Mouse (Mus musculus) layer of hippocampus, adult 9-10 months (tissue): ENCODE results near the gene Plet1.

Experiments
- DNase-seq: peaks from one replicate; pipeline ENCODE4 v3.0.0; 2022; ENCODE audit warnings: low spot score

Gene Plet1

DNA sequence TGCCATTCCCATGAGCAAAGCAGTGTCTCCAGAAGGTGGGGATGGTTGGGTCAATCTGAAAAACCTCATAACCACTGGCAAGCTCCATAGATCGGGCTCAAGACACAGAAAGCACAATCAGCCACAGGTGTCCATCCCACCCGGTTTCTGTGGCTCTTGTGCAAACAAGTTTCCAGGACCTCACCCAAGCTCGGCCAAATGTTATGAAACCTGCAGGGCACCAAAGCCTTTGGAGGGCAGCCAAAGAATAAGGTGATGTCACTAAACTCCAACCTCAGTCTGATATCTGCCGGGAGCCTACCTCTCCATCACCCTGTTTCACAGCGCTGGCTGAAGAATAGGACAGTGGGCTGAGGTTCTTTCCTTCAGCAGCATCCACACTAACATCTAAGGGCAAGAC lies 41.6 kb downstream of the Plet1 start:
- no peak for DNase-seq

DNA sequence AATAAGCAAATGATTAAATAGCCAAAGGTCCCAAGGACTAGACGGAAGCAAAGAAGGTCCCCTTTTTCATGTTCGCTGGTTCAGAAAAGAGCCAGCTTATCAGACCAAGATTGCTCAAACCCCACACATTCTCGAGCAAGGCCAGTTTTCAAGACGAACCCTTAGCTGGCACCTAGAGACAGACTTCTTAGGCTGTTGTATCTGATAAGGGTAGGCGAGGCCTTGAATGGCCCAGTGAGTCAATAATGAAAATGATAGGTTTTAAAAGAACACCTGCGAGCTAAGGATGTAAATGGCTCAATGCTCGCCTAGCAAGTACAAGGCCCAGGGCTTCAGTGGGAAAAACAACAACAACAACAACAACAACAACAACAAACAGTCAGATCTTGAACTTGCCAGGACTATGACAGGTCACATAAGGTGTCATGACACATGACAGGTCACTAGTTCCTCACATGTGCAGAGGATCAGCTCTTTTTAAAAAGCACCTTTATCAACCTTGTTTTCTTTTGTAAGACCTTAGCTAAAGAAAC lies 42.3 kb downstream of the Plet1 start:
- DNase-seq: no peak

DNA sequence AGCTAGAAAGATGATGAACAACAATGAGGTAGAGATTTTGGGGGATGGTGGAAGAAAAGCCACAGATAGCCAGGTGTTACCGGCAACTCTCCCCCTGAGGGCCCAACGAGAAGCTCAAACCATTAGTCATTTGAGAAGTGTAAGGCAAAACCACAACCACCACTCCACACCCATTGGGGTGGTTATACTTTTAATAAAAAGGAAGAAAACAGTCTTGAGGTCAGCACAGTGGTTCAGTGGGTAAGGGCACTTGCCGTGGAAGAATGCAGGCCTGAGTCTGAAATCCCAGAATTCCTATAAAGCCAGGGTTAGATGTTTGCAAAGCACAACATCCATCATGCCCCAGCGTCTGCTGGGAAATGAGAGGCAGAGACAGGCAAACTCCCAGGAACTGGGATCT lies 43.0 kb downstream of the Plet1 start:
- no peak for DNase-seq

DNA sequence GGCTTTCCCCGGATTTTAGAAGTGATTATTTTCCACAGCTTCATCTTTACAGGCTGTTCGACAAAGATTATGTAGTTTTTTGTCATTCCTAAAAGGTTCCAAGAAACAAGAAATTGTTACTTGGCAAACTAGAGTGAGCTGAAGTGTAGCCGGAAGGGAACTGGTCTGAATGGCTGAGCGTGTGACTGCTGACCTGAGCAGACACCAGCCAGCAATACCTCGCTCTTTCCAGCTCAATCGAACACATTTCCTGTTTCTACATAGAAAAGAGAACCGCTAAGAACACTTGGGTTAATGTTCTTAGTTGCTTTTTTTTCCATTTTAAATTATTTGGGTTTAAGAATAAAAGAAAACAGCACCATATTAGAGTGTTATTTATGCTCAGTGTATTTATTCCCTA lies 45.8 kb downstream of the Plet1 start:
- no peak for DNase-seq

DNA sequence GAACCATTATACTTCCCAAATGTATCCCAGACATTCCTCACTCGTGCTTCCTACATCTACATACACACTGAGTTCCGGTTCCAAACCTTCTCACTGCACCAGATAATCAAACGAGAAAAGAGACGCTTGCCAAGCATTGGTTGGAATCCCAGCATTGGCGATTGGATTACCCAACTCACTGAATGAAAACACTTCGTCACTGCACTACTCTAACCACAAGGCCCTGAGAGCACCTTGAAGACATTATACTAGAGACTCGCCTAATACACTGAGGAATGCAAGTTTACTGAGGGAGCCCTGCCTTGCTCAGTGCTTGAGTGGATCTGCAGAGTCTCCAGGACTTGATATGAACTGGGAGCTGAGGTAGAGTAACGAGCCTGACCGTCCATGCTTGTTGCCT lies 48.1 kb downstream of the Plet1 start:
- DNase-seq: no peak

DNA sequence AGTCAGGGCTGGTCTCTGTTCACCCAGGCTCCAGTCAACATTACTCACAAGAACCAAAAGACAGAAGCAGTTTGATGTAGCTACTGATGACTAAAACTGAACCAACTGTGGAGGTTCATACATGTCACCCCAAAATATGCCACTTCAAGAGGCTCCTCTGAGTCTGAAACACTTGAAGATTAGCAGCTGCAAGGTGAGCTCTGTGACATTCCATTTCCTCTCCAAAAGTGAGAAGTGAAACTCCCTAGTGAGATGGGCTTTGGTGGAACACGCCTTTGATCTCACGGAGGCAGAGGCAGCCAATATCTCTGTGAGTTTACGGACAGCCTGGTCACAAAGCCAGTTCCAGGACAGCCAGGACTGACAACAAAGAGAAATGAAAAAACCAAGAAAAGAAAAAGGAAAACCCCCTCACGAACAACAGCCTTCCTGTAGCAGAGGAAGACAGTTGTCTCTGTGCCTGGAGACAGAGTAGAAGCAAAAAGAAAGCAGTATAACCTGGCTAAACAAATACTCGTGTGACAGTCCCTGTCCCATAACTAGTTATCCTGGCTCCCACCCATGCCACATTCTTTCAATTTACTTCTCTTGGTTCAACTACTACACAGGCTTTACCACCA lies 53.6 kb downstream of the Plet1 start:
- no peak for DNase-seq

DNA sequence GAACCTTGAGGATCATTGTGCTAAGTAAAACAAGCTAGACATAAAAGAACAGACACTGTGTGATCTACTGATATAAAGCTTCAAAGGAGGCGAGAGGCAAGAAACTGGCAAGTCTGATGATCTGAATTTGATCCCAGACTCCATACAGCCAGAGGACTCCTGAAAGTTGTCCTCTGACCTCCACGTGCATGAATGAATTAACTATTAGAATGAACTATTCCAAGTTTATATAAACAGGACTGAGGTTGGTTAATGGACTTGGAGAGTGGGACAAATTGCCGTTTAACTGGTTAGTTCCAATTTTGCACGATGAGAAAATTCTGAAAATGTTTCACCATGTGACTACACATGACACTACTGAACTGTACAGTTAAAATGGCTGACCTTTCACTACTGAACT lies 54.6 kb downstream of the Plet1 start:
- DNase-seq: no peak

DNA sequence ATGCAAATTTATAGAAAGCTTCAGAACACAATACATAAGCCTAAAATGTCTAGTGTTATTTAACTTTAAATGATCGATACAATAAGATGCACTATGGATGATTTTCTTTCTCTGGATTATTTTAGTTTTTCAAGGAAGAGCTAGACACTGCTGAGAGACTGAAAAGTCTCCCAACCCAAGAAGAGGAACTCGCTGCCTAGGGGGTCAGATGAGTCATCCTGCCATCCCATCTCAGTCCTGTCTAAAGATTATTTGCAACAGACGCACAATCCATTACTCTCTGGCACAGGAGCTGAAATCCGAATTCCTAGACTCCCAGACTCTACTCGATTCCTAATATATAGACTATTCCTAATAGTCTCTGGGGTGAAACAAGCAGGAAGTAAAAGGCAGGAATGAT lies 57.9 kb downstream of the Plet1 start:
- no peak for DNase-seq

DNA sequence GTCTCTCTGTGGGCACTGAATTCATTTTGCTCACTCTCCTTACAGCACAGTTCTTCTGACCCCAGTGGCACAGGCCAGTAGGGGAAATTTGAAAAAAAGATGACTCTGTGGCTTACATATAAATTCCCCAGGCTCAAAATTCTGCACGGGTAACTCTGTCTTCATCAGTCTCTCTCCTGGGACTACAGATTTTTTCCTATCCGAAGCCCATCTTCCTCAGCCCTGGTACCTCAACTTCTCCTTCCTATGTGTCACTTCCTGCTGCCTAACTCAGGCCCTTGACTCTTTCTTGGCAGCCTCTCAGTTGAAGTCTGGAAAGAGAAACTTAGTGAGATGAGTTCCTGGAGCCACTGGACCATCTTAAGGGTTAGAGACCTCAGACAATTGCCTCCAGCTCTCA lies 59.2 kb downstream of the Plet1 start:
- DNase-seq: no peak

DNA sequence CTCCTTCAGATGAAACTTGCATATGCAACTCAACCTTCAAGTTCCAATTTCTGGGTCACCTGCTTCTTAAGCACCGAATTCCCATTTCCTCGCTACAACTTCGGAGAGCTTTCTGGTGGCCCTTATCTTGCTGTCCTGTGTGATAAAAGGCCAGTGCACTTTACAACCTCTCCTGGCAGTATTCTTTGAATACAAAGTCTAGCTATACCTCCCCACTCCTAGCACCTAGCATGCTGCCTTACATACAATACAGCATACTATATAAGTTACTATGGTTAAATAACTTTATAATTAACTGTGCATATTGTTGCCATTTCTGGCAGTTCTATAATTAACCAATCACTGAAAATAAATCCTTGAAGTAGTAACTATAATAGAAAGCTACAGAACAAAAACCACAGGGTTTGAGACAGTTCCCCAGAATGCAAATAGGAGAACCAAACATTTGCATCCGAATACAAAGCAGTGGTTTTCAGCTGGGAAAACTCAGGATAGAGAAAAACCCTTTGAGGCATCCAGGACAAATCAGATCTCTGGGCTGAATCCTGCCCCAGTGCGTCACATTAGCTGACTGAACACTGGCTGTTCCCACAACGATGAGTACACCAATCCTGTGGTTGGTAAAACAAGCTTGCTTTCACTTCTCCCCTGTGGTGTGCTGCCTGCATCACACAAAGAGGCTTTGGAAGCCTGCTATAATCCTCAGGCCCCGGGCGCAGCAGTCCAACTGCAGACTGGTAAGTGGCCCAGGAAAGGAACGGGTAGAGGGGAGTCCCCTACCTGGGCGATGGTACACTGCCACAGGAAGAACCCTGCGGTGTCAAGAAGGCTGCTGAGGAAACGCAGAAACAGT lies 60.1 kb downstream of the Plet1 start, which contains the start of gene Il18:
TSS of gene Il18 (plus strand) at position 587 of the 853 bp plus-strand sequence.
- peak; percentile 74 for DNase-seq

DNA sequence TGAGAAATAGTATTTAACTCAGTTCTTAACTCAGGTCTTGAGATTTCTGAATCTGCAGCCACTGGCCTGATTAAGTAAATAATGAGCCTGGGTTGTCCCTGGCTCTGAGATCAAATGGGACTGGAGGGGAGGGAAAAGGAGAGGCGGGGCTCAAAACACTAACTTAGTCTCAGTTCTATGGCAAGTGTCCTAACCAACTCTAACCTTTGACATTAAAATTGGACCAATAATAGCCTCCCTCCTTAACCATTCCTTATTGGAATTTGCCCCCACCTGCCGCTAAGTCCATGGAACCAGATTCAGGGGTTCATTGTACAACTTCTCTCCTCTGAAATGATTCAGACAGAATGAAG lies 60.7 kb downstream of the Plet1 start, which contains the start of gene Bco2:
TSS of gene Bco2 (minus strand) at position 88 of the 353 bp plus-strand sequence.
- DNase-seq: no peak
